30 mouse cellular contexts compared by ENCODE assay signal in the genomic region with DNA sequence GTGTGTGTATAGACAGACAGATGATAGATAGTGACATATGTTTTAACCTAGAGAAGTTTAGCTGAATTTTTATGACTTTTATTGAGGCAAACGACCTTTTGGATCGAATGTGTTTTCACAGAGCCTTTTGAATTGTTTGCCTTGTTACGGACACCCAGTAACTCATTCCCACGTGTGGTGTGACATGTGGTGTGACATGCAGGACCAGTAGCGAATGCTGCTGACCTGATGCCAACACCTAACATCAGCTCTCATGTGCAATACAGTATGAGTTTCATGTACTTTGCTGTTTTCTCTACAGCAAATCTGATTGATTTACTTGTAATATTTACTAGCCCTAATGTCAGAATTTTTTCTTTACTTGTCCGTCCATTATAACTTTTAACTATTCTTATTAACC.
"Had no signal": no experiment of that assay in that cellular context is flagged by ENCODE, and none has a peak within 500 bp of the region (broad histone marks: within the 10 kb centered on the region; RNA-seq: fewer than 3 reads in every experiment).

No protein-coding gene starts in this region.

- H3K27ac ChIP-seq: left cerebral cortex, adult 2 months; limb, embryonic 10.5 days; limb, embryonic 12.5 days; limb, embryonic 13.5 days; limb, embryonic 15.5 days; liver, embryonic 13.5 days; liver, embryonic 14.5 days; liver, embryonic 15.5 days; lung, embryonic 15.5 days; macrophage; midbrain, embryonic 10.5 days; midbrain, embryonic 12.5 days; midbrain, embryonic 13.5 days; midbrain, embryonic 15.5 days; neural tube, embryonic 12.5 days; neural tube, embryonic 13.5 days had no signal

- H3K4me1 ChIP-seq: limb, embryonic 10.5 days; liver, embryonic 13.5 days had no signal

- H3K9ac ChIP-seq: limb, embryonic 12.5 days; limb, embryonic 13.5 days; limb, embryonic 15.5 days; liver, embryonic 13.5 days; liver, embryonic 14.5 days; liver, embryonic 15.5 days; lung, embryonic 14.5 days; lung, embryonic 15.5 days; midbrain, embryonic 12.5 days; midbrain, embryonic 13.5 days; midbrain, embryonic 15.5 days; neural tube, embryonic 12.5 days; neural tube, embryonic 13.5 days had no signal

- ATAC-seq: lung, postnatal 0 days; midbrain, embryonic 13.5 days; midbrain, embryonic 15.5 days; midbrain, embryonic 16.5 days had no signal

- H3K4me3 ChIP-seq: left cerebral cortex, adult 2 months; limb, embryonic 10.5 days; limb, embryonic 12.5 days; limb, embryonic 13.5 days; limb, embryonic 15.5 days; liver, embryonic 13.5 days; liver, embryonic 15.5 days; lung, embryonic 15.5 days; midbrain, embryonic 10.5 days; midbrain, embryonic 12.5 days; midbrain, embryonic 13.5 days; midbrain, embryonic 15.5 days; myocyte; neural tube, embryonic 12.5 days; neural tube, embryonic 13.5 days had no signal

- H3K4me2 ChIP-seq: limb, embryonic 12.5 days; limb, embryonic 13.5 days; limb, embryonic 15.5 days; liver, embryonic 13.5 days; liver, embryonic 15.5 days; lung, embryonic 14.5 days; lung, embryonic 15.5 days; midbrain, embryonic 11.5 days; midbrain, embryonic 12.5 days; midbrain, embryonic 13.5 days; midbrain, embryonic 15.5 days; neural tube, embryonic 12.5 days; neural tube, embryonic 13.5 days had no signal

- H3K9me3 ChIP-seq: limb, embryonic 10.5 days; limb, embryonic 12.5 days; limb, embryonic 13.5 days; limb, embryonic 15.5 days; liver, embryonic 13.5 days; liver, embryonic 15.5 days; lung, embryonic 15.5 days; megakaryocyte, embryonic 14.5 days; midbrain, embryonic 10.5 days; midbrain, embryonic 12.5 days; midbrain, embryonic 13.5 days; midbrain, embryonic 15.5 days; neural tube, embryonic 12.5 days; neural tube, embryonic 13.5 days had no signal

- H3K27me3 ChIP-seq: limb, embryonic 12.5 days; limb, embryonic 13.5 days; limb, embryonic 15.5 days; liver, embryonic 13.5 days; liver, embryonic 15.5 days; lung, embryonic 15.5 days; megakaryocyte, embryonic 14.5 days; midbrain, embryonic 12.5 days; midbrain, embryonic 13.5 days; midbrain, embryonic 15.5 days; neural tube, embryonic 12.5 days; neural tube, embryonic 13.5 days had no signal

- DNase-seq: left cerebral cortex, postnatal 4 days; liver, embryonic 13.5 days; lung, adult 18-20 months; lung, adult 2 months; lung, embryonic 14.5 days; lung, postnatal 10 days; lung, postnatal 14 days; lung, postnatal 36 days; lung, postnatal 4 days; midbrain, embryonic 14.5 days had no signal
